Mouse (Mus musculus) right cerebral cortex, postnatal 4 days (tissue): ENCODE measurements around the gene Vwa1.
A peak's percentile ranks its signal among the peaks of the same experiment; 100 is the strongest.

Experiments
- DNase-seq: peaks from one replicate; pipeline ENCODE4 v3.0.0-alpha.2; 2022

Gene Vwa1

GRCm38 (mm10) chr4:155779498-155779897, 5.0 kb upstream of the Vwa1 start:
- no peak for DNase-seq

GRCm38 (mm10) chr4:155777816-155778215, 3.3 kb upstream of the Vwa1 start:
- DNase-seq = peak; percentile 27

GRCm38 (mm10) chr4:155776704-155777335, 2.3 kb upstream of the Vwa1 start:
- no peak for DNase-seq

GRCm38 (mm10) chr4:155775855-155776254, 1.4 kb upstream of the Vwa1 start:
- DNase-seq = peak; percentile 26

- peak; percentile 51 for DNase-seq
These were observed 658 bp upstream of the Vwa1 start for GRCm38 (mm10) chr4:155774971-155775740.

GRCm38 (mm10) chr4:155773335-155774078, 991 bp downstream of the Vwa1 start:
- DNase-seq = no peak

- DNase-seq = no peak
These were observed 1.7 kb downstream of the Vwa1 start for GRCm38 (mm10) chr4:155772786-155773185.

GRCm38 (mm10) chr4:155771706-155772105, 2.8 kb downstream of the Vwa1 start:
- no peak for DNase-seq

GRCm38 (mm10) chr4:155770626-155771025, 3.9 kb downstream of the Vwa1 start:
- DNase-seq = no peak

- peak; percentile 90 for DNase-seq
These were observed 4.5 kb downstream of the Vwa1 start for GRCm38 (mm10) chr4:155769880-155770512.

GRCm38 (mm10) chr4:155769496-155769879, 5.0 kb downstream of the Vwa1 start:
- DNase-seq = no peak

GRCm38 (mm10) chr4:155762357-155762756, 12.1 kb downstream of the Vwa1 start:
- DNase-seq = no peak

GRCm38 (mm10) chr4:155761356-155762099, 13.0 kb downstream of the Vwa1 start:
- no peak for DNase-seq

- peak; percentile 98 for DNase-seq
These were observed 13.7 kb downstream of the Vwa1 start, which contains the start of gene Atad3a for GRCm38 (mm10) chr4:155760613-155761355. Gene Atad3a, minus strand, starts transcription at chr4:155761093.

- no peak for DNase-seq
These were observed 14.5 kb downstream of the Vwa1 start for GRCm38 (mm10) chr4:155759862-155760612.

- DNase-seq = no peak
These were observed 17.5 kb downstream of the Vwa1 start for GRCm38 (mm10) chr4:155757011-155757410.

GRCm38 (mm10) chr4:155746575-155747490, 27.7 kb downstream of the Vwa1 start:
- DNase-seq = no peak

GRCm38 (mm10) chr4:155746036-155746548, 28.4 kb downstream of the Vwa1 start:
- no peak for DNase-seq

- DNase-seq = no peak
These were observed 29.4 kb downstream of the Vwa1 start for GRCm38 (mm10) chr4:155745136-155745535.

GRCm38 (mm10) chr4:155744474-155744873, 30.0 kb downstream of the Vwa1 start:
- DNase-seq = no peak
